Comparison of ENCODE assay signal across 22 mouse cellular contexts in the genomic region with DNA sequence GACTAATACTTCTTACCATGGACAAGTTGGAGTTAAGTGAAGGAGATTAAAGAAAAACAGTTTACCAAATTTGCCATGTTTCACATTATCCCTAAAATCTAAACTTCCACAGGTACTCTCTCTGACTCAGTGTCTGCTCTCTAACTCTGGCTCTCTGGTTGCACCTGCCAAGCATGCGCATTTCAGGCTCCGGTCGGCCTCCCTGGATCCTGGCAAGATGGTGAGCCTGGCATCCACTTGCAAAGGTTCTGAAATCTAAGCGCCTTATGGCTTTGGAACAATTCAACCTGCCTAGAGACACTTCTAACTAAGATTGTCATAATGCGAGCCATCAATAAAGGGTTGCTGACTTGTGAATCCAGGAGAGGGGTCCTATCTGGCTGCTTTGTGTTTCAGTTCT.
DNase-seq lines count a peak whose midpoint lies in the region; ATAC-seq lines count a peak whose summit lies in the region.
"Had no signal": no experiment of that assay in that cellular context is flagged by ENCODE, and none has a peak within 500 bp of the region (broad histone marks: within the 10 kb centered on the region; RNA-seq: fewer than 3 reads in every experiment).

No protein-coding gene starts in this region.

- no peak for ATAC-seq in midbrain, embryonic 11.5 days (ENCODE audit: low FRiP score)
- ATAC-seq in midbrain, embryonic 16.5 days, result no peak
- ATAC-seq: activated CD4-positive, CD25-positive, alpha-beta regulatory T cell, adult 4 months; CD4-positive, CD25-positive, alpha-beta regulatory T cell, adult 4 months; forebrain, embryonic 13.5 days; forebrain, embryonic 15.5 days; forebrain, postnatal 0 days; Patski had no signal

- WGBS in midbrain, embryonic 11.5 days, result 94% methylated on average over 5 of the region's 5 CpGs
- WGBS in midbrain, embryonic 16.5 days, result 99% methylated on average over 5 of the region's 5 CpGs

- no peaks in the 10 kb centered on the region for H3K36me3 ChIP-seq in midbrain, embryonic 11.5 days (ENCODE audit: control insufficient read depth, insufficient read depth, low read length)
- no peaks in the 10 kb centered on the region for H3K36me3 ChIP-seq in midbrain, embryonic 16.5 days (ENCODE audit: control insufficient read depth, insufficient read depth, low read length)
- H3K36me3 ChIP-seq: embryonic facial prominence, embryonic 12.5 days; forebrain, embryonic 15.5 days; G1E had no signal

- H3K27ac ChIP-seq in midbrain, embryonic 11.5 days (ENCODE audit: low read depth, low read length), result no peak overlapping the region
- no peak overlapping the region for H3K27ac ChIP-seq in midbrain, embryonic 16.5 days (ENCODE audit: low read length)
- H3K27ac ChIP-seq: embryonic facial prominence, embryonic 10.5 days; embryonic facial prominence, embryonic 12.5 days; forebrain, embryonic 13.5 days; forebrain, embryonic 15.5 days had no signal

- DNase-seq in cerebellum, postnatal 10 days, result peak; percentile 63 to 71
- no peak for DNase-seq in cerebellum, adult 8-10 months
- DNase-seq in cerebellum, postnatal 25 days, result peak; percentile 61 to 74
- no peak for DNase-seq in cerebellum, adult 11-12 months
- peak; percentile 51 for DNase-seq in midbrain, embryonic 11.5 days (ENCODE audit: low spot score, missing footprints)
- DNase-seq: adrenal gland, adult 8-10 months; adrenal gland, postnatal 14 days; adrenal gland, postnatal 36 days; B cell, adult 2 months; cerebellum, adult 11 months; cerebellum, adult 9-10 months; forebrain, postnatal 0 days had no signal

- H3K4me1 ChIP-seq in midbrain, embryonic 11.5 days (ENCODE audit: control insufficient read depth, insufficient read depth, low read length), result no peaks in the 10 kb centered on the region
- peaks cover 17% of the 10 kb centered on the region for H3K4me1 ChIP-seq in midbrain, embryonic 16.5 days (ENCODE audit: control insufficient read depth, insufficient read depth, low read length)

- H3K9ac ChIP-seq in midbrain, embryonic 11.5 days (ENCODE audit: low read length), result no peak overlapping the region
- H3K9ac ChIP-seq in midbrain, embryonic 16.5 days (ENCODE audit: low read depth, low read length), result no peak overlapping the region
- H3K9ac ChIP-seq: embryonic facial prominence, embryonic 12.5 days; forebrain, embryonic 13.5 days; forebrain, embryonic 15.5 days; forebrain, postnatal 0 days had no signal

- no peak overlapping the region for H3K4me2 ChIP-seq in midbrain, embryonic 11.5 days
- H3K4me2 ChIP-seq in midbrain, embryonic 16.5 days (ENCODE audit: low read length), result no peak overlapping the region
- H3K4me2 ChIP-seq: embryonic facial prominence, embryonic 12.5 days; forebrain, embryonic 13.5 days; forebrain, embryonic 15.5 days had no signal

- H3K27me3 ChIP-seq in midbrain, embryonic 11.5 days (ENCODE audit: control insufficient read depth, insufficient read depth, low read length), result no peaks in the 10 kb centered on the region
- no peaks in the 10 kb centered on the region for H3K27me3 ChIP-seq in midbrain, embryonic 16.5 days (ENCODE audit: control insufficient read depth, insufficient read depth, low read depth, low read length)
- H3K27me3 ChIP-seq: CH12.LX; embryonic facial prominence, embryonic 12.5 days; forebrain, embryonic 13.5 days; forebrain, embryonic 15.5 days; Patski had no signal

- H3K9me3 ChIP-seq in midbrain, embryonic 11.5 days (ENCODE audit: control insufficient read depth, low read length), result no peaks in the 10 kb centered on the region
- H3K9me3 ChIP-seq in midbrain, embryonic 16.5 days (replicated peaks; ENCODE audit: control insufficient read depth, low read length, poor library complexity, severe bottlenecking), result no peaks in the 10 kb centered on the region
- H3K9me3 ChIP-seq: embryonic facial prominence, embryonic 10.5 days; embryonic facial prominence, embryonic 12.5 days; forebrain, embryonic 13.5 days; forebrain, embryonic 15.5 days; G1E had no signal

- no peak overlapping the region for H3K4me3 ChIP-seq in midbrain, embryonic 11.5 days (ENCODE audit: low read depth, low read length)
- no peak overlapping the region for H3K4me3 ChIP-seq in midbrain, embryonic 16.5 days (ENCODE audit: low read depth, low read length)
- H3K4me3 ChIP-seq: embryonic facial prominence, embryonic 10.5 days; embryonic facial prominence, embryonic 12.5 days; forebrain, embryonic 13.5 days; forebrain, embryonic 15.5 days had no signal

Comparison
In these comparisons a context has a peak if more than half of its experiments do, and no peak if none do; other contexts are left out.
1. DNase-seq: peak in cerebellum, postnatal 10 days (2 of 2), cerebellum, postnatal 25 days (2 of 2) and midbrain, embryonic 11.5 days (single experiment); none in cerebellum, adult 8-10 months (single experiment) and cerebellum, adult 11-12 months (single experiment).